Mouse (Mus musculus) C2C12 (cell line): ENCODE measurements around the gene Tjp3. TPM values are rescaled to one million over a fixed set of nuclear protein-coding genes. Genes with fewer than 3 reads are reported as not detected.
A peak's percentile ranks its signal among the peaks of the same experiment; 100 is the strongest.

ENCODE experiments used
- H3K27me3 ChIP-seq: one replicate; pipeline ENCODE4 v1.6.1; 2011; ENCODE audit not compliant: control insufficient read depth, insufficient read depth, insufficient read length
- H3K36me3 ChIP-seq: one replicate; pipeline ENCODE4 v1.6.1; 2011; ENCODE audit not compliant: control insufficient read depth, insufficient read depth
- H3K4me3 ChIP-seq: one replicate; pipeline ENCODE4 v1.5.1; 2011; ENCODE audit warnings: mild to moderate bottlenecking, control low read depth; ENCODE audit not compliant: poor library complexity, insufficient read depth, severe bottlenecking
- H3K79me2 ChIP-seq: one replicate; pipeline ENCODE4 v1.6.1; 2011; ENCODE audit not compliant: control insufficient read depth, insufficient read depth
- H3K79me3 ChIP-seq: one replicate; pipeline ENCODE4 v1.6.1; 2011; ENCODE audit warnings: low read depth, control low read depth
- H3ac ChIP-seq: one replicate; pipeline ENCODE3; 2011; ENCODE audit warnings: low read depth; ENCODE audit not compliant: control insufficient read depth, insufficient read length
- CEBPB ChIP-seq: IDR thresholded peaks from one replicate; pipeline ENCODE4 v1.6.1; 2011; ENCODE audit warnings: low read depth, mild to moderate bottlenecking, control low read depth, moderate library complexity
- CTCF ChIP-seq: IDR thresholded peaks from one replicate; pipeline ENCODE4 v1.5.1; 2011; ENCODE audit not compliant: control insufficient read depth, insufficient read depth, insufficient read length
- FOSL1 ChIP-seq: IDR thresholded peaks from one replicate; pipeline ENCODE4 v1.8.0; 2011; ENCODE audit warnings: mild to moderate bottlenecking, low read length; ENCODE audit not compliant: poor library complexity, insufficient read depth, severe bottlenecking
- MAX ChIP-seq: IDR thresholded peaks from one replicate; pipeline ENCODE4 v1.6.1; 2011; ENCODE audit warnings: mild to moderate bottlenecking, control low read depth
- MYOD1 ChIP-seq: IDR thresholded peaks from one replicate; pipeline ENCODE4 v1.6.1; 2011; ENCODE audit warnings: low read depth; ENCODE audit not compliant: control insufficient read depth, insufficient read length
- MYOG ChIP-seq: IDR thresholded peaks from one replicate; pipeline ENCODE4 v1.6.1; 2011; ENCODE audit not compliant: control insufficient read depth, insufficient read length; ENCODE audit errors: extremely low read depth
- USF1 ChIP-seq: IDR thresholded peaks from one replicate; pipeline ENCODE4 v1.6.1; 2011; ENCODE audit warnings: low read depth, mild to moderate bottlenecking, control low read depth, moderate library complexity
- polyA plus RNA-seq: library from polyadenylated mRNA; unstranded; fragments of >200 nt; fragmentation: generic; extraction: Trizol; gene quantifications from one replicate; pipeline ENCODE4 v1.2.1, GENCODE M21; 2012; ENCODE audit warnings: missing spikeins

The Tjp3 gene
- polyA plus RNA-seq, 1 experiment: not detected

DNA sequence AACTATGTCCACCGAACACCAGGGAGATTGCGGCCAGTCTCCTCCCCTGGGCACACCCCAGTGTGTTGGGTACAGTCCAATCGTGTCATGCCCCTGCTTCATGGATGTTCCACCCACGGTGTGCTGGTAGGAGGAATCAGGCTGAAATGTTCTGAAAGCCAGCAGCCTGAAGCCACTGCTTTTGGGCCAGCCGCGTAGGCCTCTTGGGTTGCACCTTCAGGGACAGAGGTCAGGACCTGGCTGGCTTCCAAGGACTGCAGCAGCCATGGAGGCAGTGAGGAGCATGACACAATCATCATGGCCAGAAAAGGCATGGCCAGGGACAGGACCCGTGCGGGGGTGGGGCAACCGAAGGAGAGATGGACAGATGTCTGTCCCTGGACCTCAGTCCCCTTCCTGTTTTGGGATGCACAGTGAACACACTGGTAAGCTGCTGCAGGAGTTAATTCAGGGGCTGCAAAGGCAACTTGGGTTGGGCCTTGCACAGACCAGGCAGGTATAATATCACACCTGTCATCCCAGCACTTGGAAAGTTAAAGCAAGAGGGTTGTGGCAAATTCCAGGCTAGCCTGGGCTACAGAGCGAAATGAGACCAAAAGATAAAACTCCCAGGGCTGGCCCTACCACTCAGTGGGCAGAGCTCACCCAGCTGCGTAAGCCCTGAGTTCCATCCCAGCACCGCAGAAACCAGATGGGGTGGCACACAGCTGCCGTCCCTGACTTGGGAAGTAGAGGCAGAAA lies 27.4 kb upstream of the Tjp3 start:
- Histone ChIP-seq H3ac (peak overlapping the region; percentile 47), H3K36me3 (peaks cover 42% of the 10 kb centered on the region), H3K79me2 (peaks cover 28% of the 10 kb centered on the region), H3K4me3 (no peak overlapping the region), H3K79me3 (peaks cover 18% of the 10 kb centered on the region), H3K27me3 (no peaks in the 10 kb centered on the region)
- TF ChIP-seq FOSL1 (no peak), CTCF (no peak), MAX (no peak), MYOD1 (no peak), CEBPB (no peak), MYOG (no peak), USF1 (no peak)

DNA sequence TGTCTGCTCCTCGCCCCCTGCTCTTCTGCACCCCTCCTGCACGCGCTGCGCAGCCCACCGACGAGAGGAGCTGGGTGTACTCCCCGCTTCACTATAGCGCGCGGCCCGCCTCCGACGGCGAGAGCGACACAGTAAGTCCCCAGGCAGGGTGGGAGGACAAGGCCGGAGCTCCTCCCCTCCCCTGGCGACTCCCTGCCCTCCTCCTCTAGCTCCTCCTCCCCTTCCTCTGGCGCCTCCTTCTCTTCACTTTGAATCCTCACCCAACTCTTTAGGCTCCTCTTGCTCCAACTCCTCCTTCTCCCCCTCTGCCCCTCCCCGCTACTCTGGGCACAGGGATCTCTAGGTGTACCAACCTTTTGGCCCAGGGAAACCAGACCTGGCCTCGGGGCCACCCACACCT lies 25.9 kb upstream of the Tjp3 start:
- peaks cover 33% of the 10 kb centered on the region for H3K36me3 ChIP-seq
- H3K79me3 ChIP-seq: peaks cover 11% of the 10 kb centered on the region
- no peak overlapping the region for H3ac ChIP-seq
- no peaks in the 10 kb centered on the region for H3K27me3 ChIP-seq
- no peak overlapping the region for H3K4me3 ChIP-seq
- H3K79me2 ChIP-seq: peaks cover 13% of the 10 kb centered on the region
- TF ChIP-seq MAX (no peak), USF1 (no peak), MYOG (no peak), CEBPB (no peak), MYOD1 (no peak), CTCF (no peak), FOSL1 (no peak)

DNA sequence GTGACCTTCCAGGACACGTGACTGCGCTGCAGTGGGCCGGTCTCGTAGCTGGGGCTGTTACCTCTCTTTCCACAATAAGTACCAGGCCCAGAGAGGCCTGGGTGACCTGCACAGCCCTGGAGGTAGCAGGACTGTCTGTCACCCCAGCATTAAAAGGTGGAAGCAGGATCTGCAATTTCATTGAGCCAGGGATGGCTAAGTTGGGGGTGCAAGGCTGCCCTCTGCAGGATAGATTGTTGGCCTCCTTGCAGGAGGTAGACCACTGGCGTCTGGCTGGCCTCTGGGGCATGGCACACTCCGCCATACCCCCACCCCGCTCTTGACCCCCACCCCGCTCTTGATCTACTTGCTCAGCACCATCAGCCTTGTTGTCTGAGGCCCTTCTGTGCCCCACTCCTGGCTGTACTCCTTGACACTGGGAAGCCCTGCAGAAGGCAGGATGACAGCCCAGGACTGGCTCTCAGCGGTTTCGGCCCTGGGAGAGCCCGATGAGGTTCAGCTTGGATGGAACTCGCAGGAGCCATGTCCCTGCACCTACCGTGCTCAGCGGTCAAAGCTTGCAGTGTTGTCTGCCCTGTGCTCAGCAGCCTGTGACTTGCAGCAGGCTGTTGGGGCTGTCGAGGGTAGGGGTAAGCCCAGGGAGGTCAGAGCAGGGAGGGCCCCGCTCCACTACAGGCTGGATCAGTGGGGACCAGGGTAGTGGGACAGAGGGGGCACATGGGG lies 25.1 kb upstream of the Tjp3 start:
- H3K79me2 ChIP-seq: peaks cover 6% of the 10 kb centered on the region
- H3K27me3 ChIP-seq: no peaks in the 10 kb centered on the region
- H3ac ChIP-seq: no peak overlapping the region
- TF ChIP-seq CTCF (peak; percentile 10), MAX (no peak)
- peaks cover 3% of the 10 kb centered on the region for H3K79me3 ChIP-seq
- H3K36me3 ChIP-seq: peaks cover 31% of the 10 kb centered on the region
- no peak overlapping the region for H3K4me3 ChIP-seq

DNA sequence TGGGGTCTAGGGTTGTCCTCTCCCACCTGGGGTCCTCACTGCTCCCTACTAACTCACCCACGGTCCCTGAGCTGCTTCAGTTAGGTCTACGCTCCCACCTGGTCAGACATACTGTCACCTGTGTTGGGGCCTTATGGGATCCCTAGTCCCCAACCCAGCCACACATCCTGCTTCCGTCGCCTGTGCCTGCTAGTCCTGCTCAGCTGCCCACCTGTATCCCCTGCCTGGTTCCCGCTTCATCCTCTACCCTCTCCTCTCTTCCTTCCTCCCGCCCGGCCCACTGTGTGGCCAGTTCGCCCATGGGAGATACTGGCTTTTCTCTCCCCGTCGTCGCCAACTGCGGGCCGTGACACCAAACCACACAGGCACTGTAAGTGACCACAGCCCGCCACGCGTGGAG lies 24.2 kb upstream of the Tjp3 start:
- Histone ChIP-seq H3K79me3 (no peaks in the 10 kb centered on the region), H3K27me3 (no peaks in the 10 kb centered on the region), H3K79me2 (no peaks in the 10 kb centered on the region), H3K4me3 (no peak overlapping the region), H3K36me3 (peaks cover 31% of the 10 kb centered on the region), H3ac (no peak overlapping the region)
- TF ChIP-seq FOSL1 (no peak), MAX (no peak), USF1 (no peak), CTCF (no peak), MYOD1 (no peak), MYOG (no peak), CEBPB (no peak)

DNA sequence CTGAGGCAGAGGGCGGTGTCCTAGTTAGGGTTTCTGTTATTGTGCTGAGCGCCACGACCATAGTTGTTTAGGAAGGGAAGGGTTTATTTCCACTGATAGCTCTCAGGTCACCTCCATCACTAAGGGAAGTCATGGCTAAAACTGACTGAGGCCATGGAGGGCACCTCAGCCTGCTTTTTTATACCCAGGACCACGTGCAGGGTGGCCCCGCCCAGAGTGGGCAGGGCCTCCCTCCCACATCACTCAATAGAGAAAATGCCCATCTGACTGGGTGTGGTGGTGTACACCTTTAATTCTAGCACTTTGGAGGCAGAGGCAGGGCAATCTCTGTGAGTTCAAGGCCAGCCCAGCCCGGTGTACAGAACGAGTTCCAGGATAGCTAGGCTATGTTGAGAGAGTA lies 22.8 kb upstream of the Tjp3 start:
- H3K36me3 ChIP-seq: peaks cover 35% of the 10 kb centered on the region
- H3ac ChIP-seq: no peak overlapping the region
- no peak for TF ChIP-seq MYOD1
- peak; percentile 70 for TF ChIP-seq USF1
- no peaks in the 10 kb centered on the region for H3K79me3 ChIP-seq
- no peak overlapping the region for H3K4me3 ChIP-seq
- H3K27me3 ChIP-seq: no peaks in the 10 kb centered on the region
- no peaks in the 10 kb centered on the region for H3K79me2 ChIP-seq

DNA sequence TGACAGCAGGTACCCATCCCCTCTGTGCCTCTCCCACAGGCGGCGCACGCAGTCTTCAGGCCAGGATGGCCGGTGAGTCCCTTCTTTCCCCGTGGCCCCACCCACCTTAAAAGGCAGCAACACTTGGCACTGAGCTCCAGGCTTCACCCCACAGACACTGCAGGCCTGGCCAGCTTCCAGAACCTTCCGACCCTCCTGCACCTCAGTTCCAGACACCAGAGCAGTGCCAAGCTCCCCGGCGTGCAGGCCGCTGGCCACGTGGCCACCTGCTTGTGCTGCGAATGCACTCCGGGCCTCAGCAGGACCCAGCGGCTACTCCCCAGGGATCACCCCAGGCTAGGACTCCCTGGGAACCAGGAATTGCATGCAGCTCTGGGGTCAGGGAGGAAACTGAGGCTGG lies 22.2 kb upstream of the Tjp3 start:
- no peaks in the 10 kb centered on the region for H3K79me3 ChIP-seq
- no peak overlapping the region for H3K4me3 ChIP-seq
- no peak for TF ChIP-seq USF1
- no peak for TF ChIP-seq MYOD1
- TF ChIP-seq MAX: no peak
- TF ChIP-seq CTCF: no peak
- TF ChIP-seq CEBPB: no peak
- no peak for TF ChIP-seq FOSL1
- no peak for TF ChIP-seq MYOG
- peaks cover 39% of the 10 kb centered on the region for H3K36me3 ChIP-seq
- no peaks in the 10 kb centered on the region for H3K27me3 ChIP-seq
- H3ac ChIP-seq: no peak overlapping the region
- H3K79me2 ChIP-seq: no peaks in the 10 kb centered on the region
